Mouse (Mus musculus): Measurements from ENCODE around the gene Coro1b. TPM values are rescaled to one million over a fixed set of nuclear protein-coding genes. Genes with fewer than 3 reads are reported as not detected.

The Coro1b gene
- polyA plus RNA-seq, 1 experiment from 2014 or later: 148 TPM

DNA sequence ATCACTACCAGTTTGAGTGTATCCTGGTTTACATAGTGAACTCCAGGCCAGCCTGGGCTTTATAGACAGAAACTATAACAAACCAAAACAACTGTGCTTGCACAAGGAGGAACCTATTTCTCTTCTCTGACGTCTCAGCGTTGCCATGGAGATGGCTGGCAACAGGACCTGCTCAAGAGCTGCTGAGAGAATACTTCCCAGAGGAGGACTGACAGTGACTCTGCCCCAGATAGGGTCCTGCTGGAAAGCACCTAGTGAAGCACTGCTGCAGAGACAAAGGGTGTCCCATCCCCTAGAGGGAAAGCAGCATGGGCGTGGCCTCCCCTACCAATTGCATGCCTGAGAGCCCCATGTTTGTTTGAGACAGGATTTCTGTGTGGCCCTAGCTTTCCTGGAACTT is 33.5 kb downstream of the Coro1b start:
- no peaks in the 10 kb centered on the region for H3K36me3 ChIP-seq (ENCODE audit: insufficient read depth)
- no peaks in the 10 kb centered on the region for H3K9me3 ChIP-seq (ENCODE audit: low read depth, low read length)
- H3K9ac ChIP-seq: no peak overlapping the region
- H3K4me1 ChIP-seq (ENCODE audit: insufficient read depth): no peaks in the 10 kb centered on the region
- TF ChIP-seq CTCF (IDR thresholded peaks at IDR 0.05; ENCODE audit: low read depth): no peak
- H3K27ac ChIP-seq (ENCODE audit: low read depth): no peak overlapping the region
- ATAC-seq (ENCODE audit: insufficient read depth) (peak; percentile 38; the same call in 1 of the 2 replicates), DNase-seq (peak; percentile 78)
- no peak overlapping the region for H3K4me2 ChIP-seq
- no peak overlapping the region for H3K4me3 ChIP-seq (ENCODE audit: low read depth, low read length)
- H3K27me3 ChIP-seq (ENCODE audit: insufficient read depth, low read length): no peaks in the 10 kb centered on the region
- 30% methylated on average over 3 of the region's 3 CpGs for WGBS

DNA sequence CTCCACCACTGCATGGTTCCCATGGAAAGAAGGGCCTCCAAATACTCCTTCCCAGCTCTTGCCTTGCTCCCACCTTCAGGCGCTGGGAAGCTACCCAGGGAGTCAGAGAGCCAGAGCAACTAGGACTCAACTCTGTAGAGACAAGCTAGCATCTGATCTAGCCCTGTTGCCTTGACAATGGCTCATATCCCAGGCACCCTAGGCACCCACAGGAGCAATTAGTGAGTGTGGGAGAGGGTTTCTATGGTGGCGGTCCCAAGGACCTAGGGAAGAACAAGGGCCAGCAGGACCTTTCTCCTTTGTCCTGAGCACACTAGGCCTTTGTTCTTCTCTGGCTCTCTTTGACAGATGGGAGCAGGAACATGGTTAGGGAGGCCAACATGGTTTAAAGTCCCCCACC is 35.3 kb downstream of the Coro1b start:
- WGBS: 83% methylated on average over 2 of the region's 2 CpGs
- no peak for ATAC-seq (ENCODE audit: insufficient read depth)
- Histone ChIP-seq H3K9ac (no peak overlapping the region), H3K4me1 (ENCODE audit: insufficient read depth) (no peaks in the 10 kb centered on the region), H3K4me3 (ENCODE audit: low read depth, low read length) (no peak overlapping the region), H3K36me3 (ENCODE audit: insufficient read depth) (no peaks in the 10 kb centered on the region), H3K4me2 (no peak overlapping the region), H3K27ac (ENCODE audit: low read depth) (no peak overlapping the region), H3K9me3 (ENCODE audit: low read depth, low read length) (no peaks in the 10 kb centered on the region), H3K27me3 (ENCODE audit: insufficient read depth, low read length) (no peaks in the 10 kb centered on the region)
- DNase-seq: no peak
- no peak for TF ChIP-seq CTCF (IDR thresholded peaks at IDR 0.05; ENCODE audit: low read depth)

DNA sequence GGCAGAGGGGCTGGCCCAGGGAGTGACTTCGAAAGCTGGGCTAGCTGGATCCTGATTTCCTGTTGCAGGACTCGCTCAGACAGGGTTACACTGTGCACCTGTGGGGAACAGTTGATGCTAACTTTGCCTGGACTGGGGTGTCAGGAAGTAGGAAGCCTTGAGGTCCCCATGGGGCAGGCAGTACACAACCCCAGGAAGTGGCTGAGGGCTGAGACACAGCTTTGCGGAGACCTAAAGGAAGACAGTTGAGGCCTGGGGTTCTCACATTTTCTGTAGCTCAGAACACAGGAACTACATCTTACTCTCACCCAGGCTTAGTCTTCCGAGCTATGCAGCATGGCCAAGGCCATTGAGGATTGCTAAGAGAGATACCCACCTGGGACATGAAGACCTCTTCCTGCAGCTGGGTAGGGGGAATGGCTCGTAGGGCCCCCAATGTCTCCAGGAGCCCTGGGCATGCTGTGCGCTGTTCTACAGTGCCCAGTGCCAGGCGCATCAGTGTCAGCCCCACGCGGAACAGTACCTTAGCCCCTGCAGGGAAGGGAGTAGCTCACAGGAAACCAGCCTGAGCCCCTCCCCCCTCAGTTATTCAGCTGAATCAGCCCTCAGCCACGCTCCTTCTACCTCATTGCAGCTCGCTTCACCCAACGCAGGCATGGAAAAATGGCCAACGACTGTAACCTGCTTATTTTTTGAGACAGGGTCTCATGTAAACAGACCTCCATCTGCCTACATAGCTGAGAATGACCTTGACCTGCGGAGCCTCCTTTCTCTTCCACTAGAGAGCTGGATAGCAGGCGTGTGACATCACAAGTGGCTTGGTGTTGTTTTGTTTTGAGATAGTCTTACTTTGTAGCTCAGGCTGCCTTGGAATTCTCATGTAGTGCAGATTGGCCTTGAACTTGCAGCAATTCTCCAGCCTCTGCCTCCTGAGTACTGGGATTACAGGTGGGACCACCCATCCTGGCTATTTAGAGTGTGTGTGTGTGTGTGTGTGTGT is 36.9 kb downstream of the Coro1b start:
- TF ChIP-seq CTCF (IDR thresholded peaks at IDR 0.05; ENCODE audit: low read depth): no peak
- 44% methylated on average over 15 of the region's 15 CpGs for WGBS
- Histone ChIP-seq H3K4me3 (ENCODE audit: low read depth, low read length) (no peak overlapping the region), H3K27me3 (ENCODE audit: insufficient read depth, low read length) (no peaks in the 10 kb centered on the region), H3K9me3 (ENCODE audit: low read depth, low read length) (no peaks in the 10 kb centered on the region), H3K36me3 (ENCODE audit: insufficient read depth) (no peaks in the 10 kb centered on the region), H3K27ac (ENCODE audit: low read depth) (peak overlapping the region; percentile 20; the same call in 1 of the 2 replicates), H3K4me2 (no peak overlapping the region), H3K4me1 (ENCODE audit: insufficient read depth) (no peaks in the 10 kb centered on the region), H3K9ac (peak overlapping the region; percentile 4; the same call in 1 of the 2 replicates)
- ATAC-seq (ENCODE audit: insufficient read depth): peak; percentile 26; the same call in 1 of the 2 replicates
- peak; percentile 32 for DNase-seq

DNA sequence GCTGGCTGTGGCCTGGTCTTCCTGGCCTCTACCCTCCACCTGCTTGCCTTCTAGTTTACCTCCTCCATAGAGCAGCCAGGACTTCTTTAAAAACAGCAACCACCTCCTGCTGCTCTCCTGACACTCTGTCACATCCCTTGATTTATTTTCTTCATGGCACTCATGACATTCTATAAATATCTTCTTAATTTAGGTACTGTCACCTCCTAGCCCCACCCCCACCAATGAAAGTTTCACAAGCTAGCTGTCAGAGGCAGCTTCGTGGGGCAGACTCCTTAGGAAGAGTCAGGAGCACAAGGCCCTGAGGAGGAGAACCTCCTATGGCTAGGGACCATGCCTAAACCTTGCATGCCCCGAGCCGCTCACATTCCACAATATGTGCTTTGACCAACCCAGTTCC is 38.9 kb downstream of the Coro1b start:
- Histone ChIP-seq H3K9me3 (ENCODE audit: low read depth, low read length) (no peaks in the 10 kb centered on the region), H3K27ac (ENCODE audit: low read depth) (no peak overlapping the region), H3K4me2 (no peak overlapping the region), H3K4me1 (ENCODE audit: insufficient read depth) (peaks cover 5% of the 10 kb centered on the region; the same call in 1 of the 2 replicates), H3K4me3 (ENCODE audit: low read depth, low read length) (no peak overlapping the region), H3K36me3 (ENCODE audit: insufficient read depth) (no peaks in the 10 kb centered on the region), H3K9ac (no peak overlapping the region), H3K27me3 (ENCODE audit: insufficient read depth, low read length) (no peaks in the 10 kb centered on the region)
- DNase-seq (no peak), ATAC-seq (ENCODE audit: insufficient read depth) (no peak)
- WGBS: 63% methylated on average over 3 of the region's 3 CpGs
- no peak for TF ChIP-seq CTCF (IDR thresholded peaks at IDR 0.05; ENCODE audit: low read depth)

DNA sequence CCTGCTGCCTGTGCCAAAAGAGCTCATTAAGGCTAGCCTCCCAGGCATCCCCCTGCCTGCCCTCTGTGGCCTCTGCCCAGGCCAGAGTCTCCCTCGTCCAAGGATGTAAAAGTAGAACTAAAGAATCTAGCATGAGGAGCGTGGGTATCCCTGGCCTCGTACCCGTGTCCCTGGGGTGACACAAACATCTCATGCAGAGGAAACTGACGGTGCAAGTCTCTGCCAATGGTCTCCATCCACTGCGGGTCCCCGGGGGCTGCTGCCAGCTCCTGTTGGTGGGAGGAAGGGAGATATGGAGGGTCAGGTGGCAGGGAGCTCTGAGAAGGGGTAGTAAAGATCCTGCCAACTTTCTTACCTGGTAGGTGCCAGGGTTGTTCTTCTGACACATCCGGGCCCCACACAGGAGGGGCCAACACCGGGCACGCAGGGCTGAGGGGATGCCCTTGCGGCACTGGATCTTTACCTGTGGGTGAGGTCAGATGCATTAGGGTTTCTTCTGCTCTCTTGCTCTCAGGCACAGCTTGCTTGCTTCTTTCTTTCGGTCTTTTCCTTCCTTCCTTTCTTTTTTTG is 40.7 kb downstream of the Coro1b start:
- WGBS: 83% methylated on average over 12 of the region's 12 CpGs
- Histone ChIP-seq H3K4me2 (no peak overlapping the region), H3K9me3 (ENCODE audit: low read depth, low read length) (no peaks in the 10 kb centered on the region), H3K4me1 (ENCODE audit: insufficient read depth) (peaks cover 11% of the 10 kb centered on the region), H3K27ac (ENCODE audit: low read depth) (no peak overlapping the region), H3K4me3 (ENCODE audit: low read depth, low read length) (no peak overlapping the region), H3K27me3 (ENCODE audit: insufficient read depth, low read length) (no peaks in the 10 kb centered on the region), H3K9ac (no peak overlapping the region), H3K36me3 (ENCODE audit: insufficient read depth) (peaks cover 12% of the 10 kb centered on the region)
- TF ChIP-seq CTCF (IDR thresholded peaks at IDR 0.05; ENCODE audit: low read depth): no peak
- ATAC-seq (ENCODE audit: insufficient read depth) (no peak), DNase-seq (no peak)

DNA sequence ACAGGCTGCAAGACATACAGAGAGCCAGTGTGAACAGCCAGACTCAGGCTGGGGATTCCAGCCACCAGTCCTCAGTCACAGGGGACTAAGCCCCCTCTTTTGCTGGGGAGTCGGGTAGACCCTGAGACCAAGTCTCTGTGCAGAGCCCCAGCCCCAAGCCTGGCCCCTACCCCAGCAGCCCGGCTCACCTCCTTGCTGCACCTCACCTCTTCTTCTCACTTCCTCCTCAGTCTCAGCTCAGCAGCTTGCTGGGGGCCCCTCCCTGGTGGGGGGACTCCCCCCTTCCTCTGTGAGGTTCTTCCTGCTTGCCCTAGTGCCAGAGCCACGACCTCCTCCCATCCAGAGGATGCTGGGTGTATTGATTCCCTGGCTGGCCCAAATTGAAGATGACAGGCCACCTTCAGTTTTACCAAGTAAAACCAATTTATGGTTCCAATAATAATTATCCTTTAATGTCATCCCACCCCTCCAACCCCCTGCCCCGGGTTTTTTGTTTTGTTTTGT is 42.5 kb downstream of the Coro1b start, which contains the start of gene Tbc1d10c:
TSS of gene Tbc1d10c (minus strand) at position 454 of the 504 bp plus-strand sequence.
- peak within 1 kb of the TSS; percentile 96 for H3K4me3 ChIP-seq (ENCODE audit: low read depth, low read length)
- TF ChIP-seq CTCF (IDR thresholded peaks at IDR 0.05; ENCODE audit: low read depth): no peak
- ATAC-seq (ENCODE audit: insufficient read depth) (no peak), DNase-seq (no peak)
- H3K27ac ChIP-seq (ENCODE audit: low read depth): peak within 1 kb of the TSS; percentile 90
- no peaks in the 10 kb centered on the region for H3K27me3 ChIP-seq (ENCODE audit: insufficient read depth, low read length)
- peak within 1 kb of the TSS; percentile 98 for H3K4me2 ChIP-seq
- 51% methylated on average over 4 of the region's 4 CpGs for WGBS
- H3K36me3 ChIP-seq (ENCODE audit: insufficient read depth): peaks cover 29% of the 10 kb centered on the region
- peak within 1 kb of the TSS; percentile 95 for H3K9ac ChIP-seq
- peaks cover 11% of the 10 kb centered on the region for H3K4me1 ChIP-seq (ENCODE audit: insufficient read depth)
- no peaks in the 10 kb centered on the region for H3K9me3 ChIP-seq (ENCODE audit: low read depth, low read length)

Measured in lung, embryonic 14.5 days (tissue).